9 mouse cellular contexts compared by ENCODE assay signal in genomic region chr2:49727199-49727598, GRCm38 (mm10).
DNase-seq lines count a peak whose midpoint lies in the region; ATAC-seq and TF ChIP-seq lines count a peak whose summit lies in the region.
"Had no signal": no experiment of that assay in that cellular context is flagged by ENCODE, and none has a peak within 500 bp of the region (broad histone marks: within the 10 kb centered on the region; RNA-seq: fewer than 3 reads in every experiment).

No protein-coding gene starts in this region.

- ATAC-seq in lung, postnatal 0 days: peak; percentile 92

- WGBS in lung, postnatal 0 days: 4% methylated on average over 7 of the region's 7 CpGs
- 8% methylated on average over 7 of the region's 7 CpGs for WGBS in olfactory bulb, adult 2 months

- intact Hi-C loops in heart, postnatal 36 days (cut with DNase I): loop anchor here (2.0 kb wide), 2 partner anchors 276 to 368 kb away; partner anchors contain the start of gene Epc2

- no peak for TF ChIP-seq EP300 in MEL (IDR thresholded peaks at IDR 0.05; ENCODE audit: low read depth in 1 of 2, low read length in 2 of 2)
- no peak for TF ChIP-seq EP300 in lung, postnatal 0 days (IDR thresholded peaks at IDR 0.05)

- H3K4me2 ChIP-seq in lung, postnatal 0 days (replicated peaks; ENCODE audit: low read depth, low read length): peak overlapping the region; percentile 34; the same call in 1 of the 2 replicates
- H3K4me2 ChIP-seq: liver, embryonic 13.5 days had no signal

- no peaks in the 10 kb centered on the region for H3K27me3 ChIP-seq in MEL (ENCODE audit: control insufficient read depth in 1 of 2, insufficient read depth in 2 of 2, low read length in 2 of 2)
- H3K27me3 ChIP-seq in lung, postnatal 0 days (replicated peaks; ENCODE audit: insufficient read depth, low read length): no peaks in the 10 kb centered on the region
- H3K27me3 ChIP-seq: liver, embryonic 13.5 days had no signal

- H3K9ac ChIP-seq in MEL (ENCODE audit: control insufficient read depth, low read depth, low read length, poor library complexity, severe bottlenecking): peak overlapping the region; percentile 39
- no peak overlapping the region for H3K9ac ChIP-seq in lung, postnatal 0 days (replicated peaks; ENCODE audit: low read depth)
- H3K9ac ChIP-seq: liver, embryonic 13.5 days had no signal

- peak; percentile 68 to 92 (median 68) for TF ChIP-seq CTCF in MEL (IDR thresholded peaks at IDR 0.05 in 2 of 3, conservative IDR thresholded peaks at IDR 0.05 in 1 of 3; ENCODE audit: control insufficient read depth in 1 of 3, insufficient read depth in 1 of 3, low read depth in 2 of 3, low read length in 3 of 3, poor library complexity in 1 of 3, severe bottlenecking in 1 of 3)
- TF ChIP-seq CTCF in brain, embryonic 14.5 days (IDR thresholded peaks at IDR 0.05; ENCODE audit: borderline replicate concordance, extremely low read depth, insufficient read depth, insufficient read length): peak; percentile 91
- TF ChIP-seq CTCF in lung, postnatal 0 days (IDR thresholded peaks at IDR 0.05): peak; percentile 91
- TF ChIP-seq CTCF in olfactory bulb, adult 2 months (IDR thresholded peaks at IDR 0.05; ENCODE audit: insufficient read depth, low read depth, low read length): peak; percentile 67

- H3K4me3 ChIP-seq in MEL (ENCODE audit: control insufficient read depth in 1 of 2, insufficient read depth in 1 of 2, low read depth in 2 of 2, low read length in 2 of 2): peak overlapping the region; percentile 58 to 75
- H3K4me3 ChIP-seq in lung, postnatal 0 days (ENCODE audit: low read depth, low read length): no peak overlapping the region
- H3K4me3 ChIP-seq in olfactory bulb, adult 2 months (ENCODE audit: insufficient read depth, low read depth, low read length): no peak overlapping the region
- H3K4me3 ChIP-seq: liver, embryonic 13.5 days had no signal

- peaks cover 0 to 15% of the 10 kb centered on the region in 2 experiments; a peak in 2 of 4 replicates for H3K36me3 ChIP-seq in MEL (ENCODE audit: control insufficient read depth in 1 of 2, insufficient read depth in 2 of 2, low read length in 2 of 2)
- no peaks in the 10 kb centered on the region for H3K36me3 ChIP-seq in lung, postnatal 0 days (ENCODE audit: insufficient read depth, low read length)
- H3K36me3 ChIP-seq: liver, embryonic 13.5 days had no signal

- H3K9me3 ChIP-seq in MEL (replicated peaks; ENCODE audit: insufficient read depth, low read length): no peaks in the 10 kb centered on the region
- no peaks in the 10 kb centered on the region for H3K9me3 ChIP-seq in lung, postnatal 0 days (ENCODE audit: low read length)
- H3K9me3 ChIP-seq: liver, embryonic 13.5 days had no signal

- peak; percentile 90 for DNase-seq in MEL (ENCODE audit: low read depth, low spot score)
- peak; percentile 95 for DNase-seq in brain, embryonic 14.5 days (ENCODE audit: low read depth)
- peak; percentile 54 for DNase-seq in fibroblast of lung, adult 2 months (ENCODE audit: low read depth)
- peak; percentile 40 to 53 for DNase-seq in heart, postnatal 36 days
- DNase-seq in layer of hippocampus, adult 11-12 months (ENCODE audit: low spot score): peak; percentile 78
- peak; percentile 96 for DNase-seq in lung, postnatal 0 days (ENCODE audit: low spot score)
- peak; percentile 55 to 63 for DNase-seq in urinary bladder, postnatal 4 days (ENCODE audit: low spot score in 2 of 2)
- DNase-seq: liver, embryonic 13.5 days had no signal

- TF ChIP-seq POLR2A in MEL (IDR thresholded peaks at IDR 0.05; ENCODE audit: control insufficient read depth in 1 of 2, insufficient read depth in 1 of 2, low read depth in 1 of 2, low read length in 2 of 2, poor library complexity in 1 of 2): no peak
- TF ChIP-seq POLR2A in brain, embryonic 14.5 days (IDR thresholded peaks at IDR 0.05; ENCODE audit: borderline replicate concordance, extremely low read depth, insufficient read depth, insufficient read length, poor library complexity, severe bottlenecking): no peak
- TF ChIP-seq POLR2A in olfactory bulb, adult 2 months (IDR thresholded peaks at IDR 0.05; ENCODE audit: insufficient read depth, low read depth, low read length): no peak

- TF ChIP-seq RAD21 in MEL (IDR thresholded peaks at IDR 0.05; ENCODE audit: low read depth, low read length): peak; percentile 89

- no peaks in the 10 kb centered on the region for H3K79me2 ChIP-seq in MEL (ENCODE audit: control insufficient read depth, insufficient read depth, low read length, poor library complexity)

- no peak overlapping the region for H3K27ac ChIP-seq in MEL (ENCODE audit: control insufficient read depth, low read depth, low read length)
- 0 out of 2 replicates have a peak overlapping the region, but pooled peaks have one; percentile 22 for H3K27ac ChIP-seq in lung, postnatal 0 days (ENCODE audit: low read length)
- H3K27ac ChIP-seq in olfactory bulb, adult 2 months (ENCODE audit: insufficient read depth, low read depth, low read length): no peak overlapping the region
- H3K27ac ChIP-seq: liver, embryonic 13.5 days had no signal

- peaks cover 12 to 27% of the 10 kb centered on the region in 2 experiments for H3K4me1 ChIP-seq in MEL (ENCODE audit: control insufficient read depth in 1 of 2, insufficient read depth in 2 of 2, low read length in 2 of 2)
- peaks cover 9% of the 10 kb centered on the region; the same call in 1 of the 2 replicates for H3K4me1 ChIP-seq in lung, postnatal 0 days (ENCODE audit: insufficient read depth, low read depth, low read length)
- H3K4me1 ChIP-seq in olfactory bulb, adult 2 months (ENCODE audit: control insufficient read depth, insufficient read depth, low read length): peaks cover 5% of the 10 kb centered on the region; the same call in 1 of the 2 replicates

TF ChIP-seq in MEL, 35 proteins besides CTCF, POLR2A, EP300 and RAD21:
- no peak for TF ChIP-seq CHD2 (IDR thresholded peaks at IDR 0.05; ENCODE audit: low read length)
- TF ChIP-seq SIN3A (IDR thresholded peaks at IDR 0.05; ENCODE audit: low read length): peak; percentile 79
- peak; percentile 57 for TF ChIP-seq ZNF384 (IDR thresholded peaks at IDR 0.05; ENCODE audit: low read depth, low read length)
- peak; percentile 21; the same call in 1 of the 2 replicates for TF ChIP-seq MXI1 (IDR thresholded peaks at IDR 0.05; ENCODE audit: low read depth, low read length)
- TF ChIP-seq MAX (IDR thresholded peaks at IDR 0.05; ENCODE audit: low read length): 0 out of 2 replicates have a peak, but pooled peaks have one; percentile 28
- TF ChIP-seq ZC3H11A (IDR thresholded peaks at IDR 0.05; ENCODE audit: low read depth, low read length): peak; percentile 75
- no peak for TF ChIP-seq ELF1 (IDR thresholded peaks at IDR 0.05; ENCODE audit: low read depth, low read length)
- no peak for TF ChIP-seq CHD1 (IDR thresholded peaks at IDR 0.05; ENCODE audit: low read depth, low read length)
- TF ChIP-seq HCFC1 (IDR thresholded peaks at IDR 0.05; ENCODE audit: low read depth, low read length): peak; percentile 38; the same call in 1 of the 2 replicates
- peak; percentile 85 for TF ChIP-seq SMC3 (IDR thresholded peaks at IDR 0.05; ENCODE audit: low read depth, low read length)
- TF ChIP-seq TCF12 (IDR thresholded peaks at IDR 0.05; ENCODE audit: low read depth, low read length): 0 out of 2 replicates have a peak, but pooled peaks have one; percentile 16
- peak; percentile 32; the same call in 1 of the 2 replicates for TF ChIP-seq ETS1 (IDR thresholded peaks at IDR 0.05; ENCODE audit: low read depth, low read length)

Comparison
In these comparisons a context has a peak if more than half of its experiments do, and no peak if none do; other contexts are left out.
1. H3K4me3 ChIP-seq: peak in MEL (2 of 2); none in lung, postnatal 0 days (single experiment) and olfactory bulb, adult 2 months (single experiment).
2. Peak in every context shown above with its lines, with median percentiles within 50 percentile points of each other: DNase-seq and CTCF ChIP-seq.